Mouse (Mus musculus) brown adipose tissue, adult 24 weeks (tissue): ENCODE measurements at regions not wholly inside any gene's neighbourhood (a gene's known extent, or its start where the extent isn't known, plus 50 kb on each side); places are given as distances from the start of the nearest gene placed in this dataset.
"Not testable (repeated sequence)": the region's sequence is repeated elsewhere in the genome, so short reads cannot be mapped to it uniquely, and the experiment has no call there.

ENCODE experiments used
- H3K27ac ChIP-seq: fragments of 200-500 bp; replicated peaks from 2 replicates; pipeline ENCODE4 v1.5.1; 2012; ENCODE audit warnings: low read depth, mild to moderate bottlenecking, low read length
- H3K4me1 ChIP-seq: fragments of 200-500 bp; 2 replicates; pipeline ENCODE4 v1.6.1; 2012; ENCODE audit warnings: low read length, mixed read lengths; ENCODE audit not compliant: control insufficient read depth, insufficient read depth, insufficient read length
- H3K4me3 ChIP-seq: fragments of 200-500 bp; 2 replicates; pipeline ENCODE4 v1.5.1; 2012; ENCODE audit warnings: low read depth, mild to moderate bottlenecking, low read length, moderate library complexity; ENCODE audit not compliant: insufficient read depth

DNA sequence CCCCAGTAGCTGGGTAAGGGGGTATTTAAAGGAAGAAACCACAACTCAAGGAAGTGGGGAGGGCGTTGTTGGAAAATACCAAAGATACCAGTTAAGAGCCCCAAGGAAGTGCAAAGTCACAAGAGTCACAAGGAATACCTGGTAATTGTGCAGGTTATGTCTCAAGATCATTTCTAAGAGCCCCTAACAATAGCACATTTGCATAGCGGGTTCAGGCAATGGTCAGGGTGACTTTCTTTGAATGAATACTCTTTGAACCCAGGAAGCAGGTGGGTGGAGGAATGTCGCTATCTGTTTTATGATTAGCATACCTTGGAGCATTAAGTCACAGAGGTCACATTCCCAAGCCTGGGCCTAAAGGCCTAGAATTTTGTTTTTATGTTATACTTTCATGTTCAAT is 186.7 kb downstream of the Opa1 start:
- not testable (repeated sequence) for H3K4me1 ChIP-seq, H3K4me3 ChIP-seq, H3K27ac ChIP-seq

- no peaks in the 10 kb centered on the region for H3K4me1 ChIP-seq
- H3K27ac ChIP-seq: no peak overlapping the region
- H3K4me3 ChIP-seq: no peak overlapping the region
Observed at GRCm38 (mm10) chr16:29771320-29771719, 192.2 kb downstream of the Opa1 start.

DNA sequence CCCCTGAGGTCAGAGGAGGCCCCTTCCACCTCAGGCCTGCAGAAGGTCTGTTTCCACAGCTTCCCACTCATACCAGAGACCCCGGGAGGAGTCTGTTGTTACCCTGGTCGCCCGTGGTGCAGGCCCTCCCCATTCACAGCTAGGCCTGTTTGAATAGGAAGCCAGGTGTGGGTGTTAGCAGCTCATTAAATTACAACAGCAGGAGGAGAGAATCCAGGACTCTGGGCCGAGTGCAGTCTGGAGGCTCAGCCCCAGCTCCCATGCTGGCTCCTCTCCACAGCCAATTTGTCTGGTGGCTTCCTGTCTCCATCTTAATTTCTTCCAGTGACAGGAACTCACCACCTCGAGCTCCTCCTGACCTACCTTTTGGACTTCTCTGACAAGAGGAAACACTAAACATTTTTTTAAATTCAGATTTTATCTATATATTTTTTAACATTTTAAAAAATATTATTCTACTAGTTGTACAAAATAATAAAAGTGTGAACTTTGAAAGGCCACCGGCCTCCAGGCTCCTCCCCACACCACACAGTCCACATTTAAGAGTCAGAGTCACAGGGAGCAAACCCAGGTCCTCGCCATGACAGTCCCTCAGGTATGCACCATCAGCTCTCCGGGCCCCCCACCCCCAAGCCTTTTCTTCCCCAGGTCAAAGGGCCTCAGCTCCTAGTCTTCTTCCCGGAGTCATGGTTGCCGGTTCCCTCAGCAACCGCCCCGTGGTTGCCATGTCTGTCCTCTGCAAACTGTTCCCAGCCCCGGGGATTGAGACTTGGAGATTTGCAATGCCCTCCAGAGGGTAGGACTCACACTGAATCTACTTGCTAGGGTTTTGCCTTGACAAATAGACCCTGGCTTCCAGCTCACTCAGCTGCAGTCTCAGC is 192.8 kb downstream of the Opa1 start:
- Histone ChIP-seq H3K4me3 (no peak overlapping the region), H3K27ac (no peak overlapping the region)

GRCm38 (mm10) chr16:29772609-29772988 is 193.5 kb downstream of the Opa1 start:
- Histone ChIP-seq H3K4me1 (no peaks in the 10 kb centered on the region), H3K27ac (no peak overlapping the region), H3K4me3 (no peak overlapping the region)

More for the DNA sequence above, 192.8 kb downstream of the Opa1 start:
- no peaks in the 10 kb centered on the region for H3K4me1 ChIP-seq

DNA sequence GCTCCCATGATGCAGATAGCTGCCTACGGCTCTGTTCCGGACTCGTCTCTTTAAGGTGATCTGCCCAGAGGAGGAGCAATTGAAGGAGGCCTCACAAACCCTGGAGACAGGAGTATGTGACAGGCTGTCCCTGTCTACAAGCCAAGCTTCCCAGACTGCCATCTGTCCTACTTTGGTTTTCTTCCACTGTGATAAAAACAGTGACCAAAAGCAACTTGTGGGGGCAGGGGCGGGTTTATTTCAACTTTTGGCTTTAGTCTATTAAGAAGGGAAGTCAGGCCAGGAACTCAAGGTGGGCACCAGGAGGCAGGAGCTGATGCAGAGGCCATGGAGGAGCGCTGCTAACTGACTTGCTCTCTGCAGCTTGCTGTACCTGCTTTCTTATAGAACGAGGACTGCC is 193.9 kb downstream of the Opa1 start:
- H3K4me1 ChIP-seq: no peaks in the 10 kb centered on the region
- H3K4me3 ChIP-seq: no peak overlapping the region
- H3K27ac ChIP-seq: no peak overlapping the region

DNA sequence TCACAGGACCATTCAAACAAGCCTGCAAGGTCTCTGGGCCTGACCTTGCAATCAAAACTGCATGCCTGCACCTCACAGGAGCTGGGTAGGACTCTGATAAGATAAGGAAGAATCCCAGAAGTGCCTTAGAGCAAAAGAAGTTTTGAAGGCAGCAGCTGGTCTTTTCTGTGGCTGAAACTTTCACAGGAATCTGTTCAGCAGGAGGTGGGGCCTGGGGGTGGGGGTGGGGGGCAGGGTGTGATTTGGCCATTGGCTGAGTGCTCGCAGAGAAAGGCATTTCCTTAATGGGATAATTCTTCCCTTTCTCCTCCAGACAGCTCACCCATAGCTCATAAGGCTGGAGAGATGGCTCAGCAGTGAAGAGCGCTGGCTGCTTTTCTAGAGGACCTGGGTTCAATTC is 195.8 kb downstream of the Opa1 start:
- no peaks in the 10 kb centered on the region for H3K4me1 ChIP-seq

DNA sequence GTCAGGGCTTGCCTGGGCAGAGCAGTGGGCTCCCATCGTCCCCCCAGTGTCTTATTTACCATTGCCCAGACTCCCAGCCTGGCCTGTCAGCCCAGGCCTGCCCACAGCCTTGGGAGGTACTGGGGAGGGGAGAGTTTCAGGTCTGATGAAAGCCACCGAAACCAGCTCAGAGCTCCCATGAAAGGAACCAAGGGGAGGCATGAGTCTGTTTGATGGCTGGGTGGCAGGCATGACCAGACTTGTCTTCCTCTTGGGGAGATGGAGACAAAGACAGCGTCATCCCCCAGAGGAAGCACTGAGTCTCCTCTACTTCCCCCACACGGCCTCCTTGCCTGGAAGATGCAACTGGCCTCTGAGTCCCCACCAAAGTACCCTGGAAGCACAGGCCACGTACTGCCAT is 196.7 kb downstream of the Opa1 start:
- H3K4me1 ChIP-seq: no peaks in the 10 kb centered on the region
- H3K27ac ChIP-seq: no peak overlapping the region
- no peak overlapping the region for H3K4me3 ChIP-seq

More for the DNA sequence above, 195.8 kb downstream of the Opa1 start:
- H3K27ac ChIP-seq: no peak overlapping the region
- H3K4me3 ChIP-seq: no peak overlapping the region

GRCm38 (mm10) chr16:29782441-29782840 is 203.3 kb downstream of the Opa1 start:
- no peak overlapping the region for H3K27ac ChIP-seq
- H3K4me1 ChIP-seq: no peaks in the 10 kb centered on the region
- no peak overlapping the region for H3K4me3 ChIP-seq

GRCm38 (mm10) chr16:29785114-29785513 is 206.0 kb downstream of the Opa1 start:
- no peak overlapping the region for H3K4me3 ChIP-seq
- H3K4me1 ChIP-seq: no peaks in the 10 kb centered on the region
- H3K27ac ChIP-seq: no peak overlapping the region

DNA sequence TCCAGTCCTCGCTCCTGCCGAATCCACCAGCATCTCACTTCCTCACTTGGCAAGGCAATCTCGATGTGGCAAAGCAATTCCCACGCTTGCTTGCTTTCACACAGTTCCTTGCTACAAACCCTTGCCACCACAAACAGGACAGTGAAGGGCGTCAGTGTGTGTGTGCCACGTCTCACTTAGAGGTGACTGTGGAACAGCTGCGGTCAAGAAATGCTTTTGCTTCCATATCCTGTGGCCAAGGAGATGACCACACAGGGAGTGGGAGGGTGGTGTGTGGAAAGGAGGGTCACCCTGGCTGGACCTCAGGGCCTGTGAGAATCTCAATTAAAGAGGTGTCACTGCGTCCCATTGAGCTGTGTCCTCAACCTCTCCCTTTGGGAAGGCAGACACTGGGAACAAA is 207.4 kb downstream of the Opa1 start:
- H3K27ac ChIP-seq: no peak overlapping the region
- no peaks in the 10 kb centered on the region for H3K4me1 ChIP-seq
- H3K4me3 ChIP-seq: no peak overlapping the region

GRCm38 (mm10) chr16:29787633-29788511 is 208.7 kb downstream of the Opa1 start:
- no peak overlapping the region for H3K27ac ChIP-seq
- H3K4me1 ChIP-seq: no peaks in the 10 kb centered on the region
- no peak overlapping the region for H3K4me3 ChIP-seq

- no peaks in the 10 kb centered on the region for H3K4me1 ChIP-seq
Observed at GRCm38 (mm10) chr16:29790064-29790463, 210.9 kb downstream of the Opa1 start.

GRCm38 (mm10) chr16:29799250-29799649 is 220.1 kb downstream of the Opa1 start:
- Histone ChIP-seq H3K27ac (no peak overlapping the region), H3K4me3 (no peak overlapping the region), H3K4me1 (no peaks in the 10 kb centered on the region)

More at GRCm38 (mm10) chr16:29790064-29790463, 210.9 kb downstream of the Opa1 start:
- H3K4me3 ChIP-seq: no peak overlapping the region
- H3K27ac ChIP-seq: no peak overlapping the region

DNA sequence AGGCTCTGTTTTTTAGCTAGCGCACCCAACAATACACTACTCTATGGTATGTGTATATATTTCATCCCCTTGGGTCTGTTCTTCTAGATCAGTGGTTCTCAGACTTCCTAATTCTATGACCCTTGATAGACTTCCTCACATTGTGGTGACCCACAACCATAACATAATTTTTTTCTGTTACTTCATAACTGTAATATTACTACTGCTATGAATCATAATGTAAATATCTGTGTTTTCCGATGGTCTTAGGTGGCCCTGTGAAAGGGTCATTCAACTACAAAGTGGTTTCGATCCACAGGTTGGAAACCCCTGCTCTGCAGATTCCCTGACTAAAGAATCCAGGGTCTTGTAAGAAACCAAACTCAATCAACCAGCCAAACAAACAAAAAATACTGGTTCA is 220.8 kb downstream of the Opa1 start:
- H3K4me1 ChIP-seq: no peaks in the 10 kb centered on the region
- no peak overlapping the region for H3K4me3 ChIP-seq
- no peak overlapping the region for H3K27ac ChIP-seq

DNA sequence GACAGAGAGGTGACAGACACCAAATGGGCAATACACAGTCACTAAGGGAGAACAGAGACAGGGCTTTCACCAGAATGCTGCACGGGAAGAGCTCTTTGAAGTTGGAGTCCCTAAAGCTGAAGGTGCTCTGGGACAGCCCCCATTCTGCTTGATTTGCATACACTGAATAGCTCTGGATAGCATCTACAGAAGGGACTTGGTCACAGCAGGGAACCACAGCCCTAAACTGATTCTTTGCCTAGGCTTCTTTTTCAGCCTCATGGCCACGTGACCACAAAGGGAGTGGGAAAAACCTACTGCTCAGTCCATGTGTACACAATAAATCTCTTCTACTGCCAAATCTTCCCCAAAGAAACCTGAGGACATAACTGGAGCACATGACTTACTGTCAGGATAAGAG is 221.3 kb downstream of the Opa1 start:
- no peak overlapping the region for H3K27ac ChIP-seq
- H3K4me3 ChIP-seq: no peak overlapping the region
- H3K4me1 ChIP-seq: no peaks in the 10 kb centered on the region
